Mouse (Mus musculus) heart, postnatal 0 days (tissue): ENCODE measurements at regions not wholly inside any gene's neighbourhood (a gene's known extent, or its start where the extent isn't known, plus 50 kb on each side); places are given as distances from the start of the nearest gene placed in this dataset.

Experiments
- ATAC-seq: fragments of 200-750 bp; cut with Nextera tagmentation; 2 replicates; pipeline ENCODE4 v1.8.0; 2017; ENCODE audit warnings: low read depth, moderate number of reproducible peaks, moderate library complexity; ENCODE audit not compliant: insufficient read depth
- DNase-seq: peaks from one replicate; pipeline ENCODE4 v3.0.0-alpha.2; 2016; ENCODE audit warnings: low spot score
- H3K27ac ChIP-seq: fragments of 300-500 bp; sonication (generic); 2 replicates; pipeline ENCODE4 v1.5.1; 2014; ENCODE audit warnings: low read depth, mild to moderate bottlenecking
- H3K27me3 ChIP-seq: fragments of 300-500 bp; sonication (generic); 2 replicates; pipeline ENCODE4 v1.6.1; 2014; ENCODE audit warnings: low read length, mixed read lengths; ENCODE audit not compliant: control insufficient read depth, insufficient read depth
- H3K36me3 ChIP-seq: fragments of 300-500 bp; sonication (generic); replicated peaks from 2 replicates; pipeline ENCODE4 v1.6.1; 2014; ENCODE audit warnings: low read length, mixed read lengths; ENCODE audit not compliant: control insufficient read depth, insufficient read depth
- H3K4me1 ChIP-seq: fragments of 300-500 bp; sonication (generic); 2 replicates; pipeline ENCODE4 v1.6.1; 2014; ENCODE audit warnings: antibody characterized with exemption; ENCODE audit not compliant: control insufficient read depth, insufficient read depth
- H3K4me2 ChIP-seq: fragments of 300-500 bp; sonication (generic); 2 replicates; pipeline ENCODE4 v1.6.1; 2014; ENCODE audit warnings: low read depth, mild to moderate bottlenecking, low read length, moderate library complexity
- H3K4me3 ChIP-seq: fragments of 300-500 bp; sonication (generic); 2 replicates; pipeline ENCODE4 v1.5.1; 2014; ENCODE audit warnings: low read depth, low read length
- H3K9ac ChIP-seq: fragments of 300-500 bp; sonication (generic); replicated peaks from 2 replicates; pipeline ENCODE4 v1.6.1; 2014; ENCODE audit warnings: low read depth, low read length, mixed read lengths
- H3K9me3 ChIP-seq: fragments of 300-500 bp; sonication (generic); replicated peaks from 2 replicates; pipeline ENCODE4 v1.6.1; 2016; ENCODE audit warnings: low read length; ENCODE audit not compliant: control insufficient read depth
- CTCF ChIP-seq: IDR thresholded peaks from 2 replicates; pipeline ENCODE4 v1.5.1; 2016; ENCODE audit warnings: antibody characterized with exemption, control low read depth, low read depth
- EP300 ChIP-seq: IDR thresholded peaks from 2 replicates; pipeline ENCODE4 v1.6.1; 2016; ENCODE audit warnings: antibody characterized with exemption, low read depth
- WGBS: fragments of 180-500 bp; shearing (Covaris S2); extraction: QIAGEN DNeasy Blood & Tissue Kit; methylation state at CpG from one replicate; pipeline ENCODE4 v1.1.7; 2014; 5-methylcytosine and 5-hydroxymethylcytosine counted together

GRCm38 (mm10) chr12:71614945-71615344, 215.9 kb upstream of the Daam1 start:
- 78% methylated on average over 2 of the region's 2 CpGs for WGBS
- Histone ChIP-seq H3K9me3 (peaks cover 3% of the 10 kb centered on the region; the same call in 1 of the 2 replicates), H3K4me1 (no peaks in the 10 kb centered on the region), H3K27me3 (no peaks in the 10 kb centered on the region), H3K27ac (no peak overlapping the region), H3K36me3 (no peaks in the 10 kb centered on the region), H3K4me3 (no peak overlapping the region), H3K4me2 (no peak overlapping the region), H3K9ac (no peak overlapping the region)
- ATAC-seq (no peak), DNase-seq (no peak)
- no peak for TF ChIP-seq EP300
- TF ChIP-seq CTCF = no peak

GRCm38 (mm10) chr12:71615383-71615782, 215.5 kb upstream of the Daam1 start:
- 70% methylated on average over 2 of the region's 2 CpGs for WGBS
- Histone ChIP-seq H3K4me3 (no peak overlapping the region), H3K4me1 (no peaks in the 10 kb centered on the region), H3K9ac (no peak overlapping the region), H3K27ac (no peak overlapping the region), H3K9me3 (0 out of 2 replicates have a peak, but pooled peaks cover 3% of the 10 kb centered on the region), H3K36me3 (no peaks in the 10 kb centered on the region), H3K27me3 (no peaks in the 10 kb centered on the region), H3K4me2 (no peak overlapping the region)
- DNase-seq (no peak), ATAC-seq (no peak)
- TF ChIP-seq CTCF (no peak), EP300 (no peak)

- Histone ChIP-seq H3K9ac (no peak overlapping the region), H3K36me3 (no peaks in the 10 kb centered on the region), H3K4me1 (no peaks in the 10 kb centered on the region), H3K27me3 (no peaks in the 10 kb centered on the region), H3K4me3 (no peak overlapping the region), H3K4me2 (no peak overlapping the region), H3K27ac (no peak overlapping the region), H3K9me3 (no peaks in the 10 kb centered on the region)
- 47% methylated on average over 4 of the region's 4 CpGs for WGBS
- ATAC-seq = peak; percentile 83
- TF ChIP-seq EP300 = no peak
- TF ChIP-seq CTCF = no peak
- peak; percentile 60 for DNase-seq
Observed at GRCm38 (mm10) chr12:71616121-71616520, 214.8 kb upstream of the Daam1 start.

- Histone ChIP-seq H3K27me3 (no peaks in the 10 kb centered on the region), H3K36me3 (no peaks in the 10 kb centered on the region), H3K9ac (no peak overlapping the region), H3K9me3 (no peaks in the 10 kb centered on the region), H3K4me1 (0 out of 2 replicates have a peak, but pooled peaks cover 3% of the 10 kb centered on the region), H3K27ac (no peak overlapping the region), H3K4me3 (no peak overlapping the region), H3K4me2 (no peak overlapping the region)
- TF ChIP-seq CTCF (no peak), EP300 (no peak)
- DNase-seq (no peak), ATAC-seq (no peak)
- WGBS = 60% methylated on average over 6 of the region's 6 CpGs
Observed at GRCm38 (mm10) chr12:71618466-71618865, 212.4 kb upstream of the Daam1 start.

GRCm38 (mm10) chr12:71618956-71619355, 211.9 kb upstream of the Daam1 start:
- no peaks in the 10 kb centered on the region for H3K9me3 ChIP-seq
- no peak overlapping the region for H3K27ac ChIP-seq
- H3K36me3 ChIP-seq = no peaks in the 10 kb centered on the region
- no peak overlapping the region for H3K4me2 ChIP-seq
- peaks cover 4% of the 10 kb centered on the region; the same call in 1 of the 2 replicates for H3K4me1 ChIP-seq
- 71% methylated on average over 8 of the region's 8 CpGs for WGBS
- H3K4me3 ChIP-seq = no peak overlapping the region
- ATAC-seq = no peak
- no peaks in the 10 kb centered on the region for H3K27me3 ChIP-seq
- DNase-seq = no peak
- TF ChIP-seq EP300 (no peak), CTCF (no peak)
- no peak overlapping the region for H3K9ac ChIP-seq

GRCm38 (mm10) chr12:71619561-71619960, 211.3 kb upstream of the Daam1 start:
- Histone ChIP-seq H3K4me2 (no peak overlapping the region), H3K27me3 (no peaks in the 10 kb centered on the region), H3K36me3 (no peaks in the 10 kb centered on the region), H3K27ac (no peak overlapping the region), H3K9ac (no peak overlapping the region), H3K4me1 (peaks cover 8% of the 10 kb centered on the region; the same call in 1 of the 2 replicates), H3K4me3 (no peak overlapping the region), H3K9me3 (no peaks in the 10 kb centered on the region)
- DNase-seq = no peak
- no peak for ATAC-seq
- TF ChIP-seq CTCF = no peak
- no peak for TF ChIP-seq EP300
- 62% methylated on average over 4 of the region's 4 CpGs for WGBS
